Mouse (Mus musculus) spleen, adult 2 months (tissue): ENCODE data around the gene R3hdm4.

Experiments
- CTCF ChIP-seq: fragments of 200-500 bp; IDR thresholded peaks from 2 replicates; pipeline ENCODE4 v1.5.1; 2011; ENCODE audit warnings: mild to moderate bottlenecking, inconsistent platforms; ENCODE audit not compliant: insufficient read depth, insufficient read length, insufficient replicate concordance; ENCODE audit errors: extremely low read depth
- POLR2A ChIP-seq: fragments of 200-500 bp; IDR thresholded peaks from 2 replicates; pipeline ENCODE4 v1.6.1; 2011; ENCODE audit warnings: low read depth, low read length, inconsistent platforms

DNA sequence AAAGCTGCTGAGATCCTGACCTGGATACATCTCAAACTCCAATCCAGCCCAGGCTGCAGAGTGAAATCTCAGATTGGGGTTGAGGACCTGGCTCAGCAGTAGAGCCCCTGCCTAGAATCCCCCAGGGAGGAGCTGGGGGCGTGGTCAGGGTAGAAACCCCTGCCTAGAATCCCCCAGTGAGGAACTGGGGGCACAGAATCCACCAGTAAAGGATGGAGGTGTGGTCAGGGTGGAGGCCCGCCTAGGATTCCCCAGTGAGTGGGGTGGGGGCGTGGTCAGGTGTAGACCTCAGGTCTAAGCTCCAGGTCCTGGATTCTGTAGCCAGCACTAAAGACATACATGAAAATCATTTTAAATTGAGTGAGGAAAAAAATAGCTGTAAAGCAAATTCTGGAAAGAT is 48.1 kb downstream of the R3hdm4 start:
- no peak for TF ChIP-seq CTCF
- no peak for TF ChIP-seq POLR2A
